Mouse (Mus musculus): Measurements from ENCODE around the gene Hpca. TPM values are rescaled to one million over a fixed set of nuclear protein-coding genes. Genes with fewer than 3 reads are reported as not detected.

Hpca gene
- polyA plus RNA-seq, 3 experiments from 2014 or later, result not detected

GRCm38 (mm10) chr4:129107348-129107899 is 14.4 kb downstream of the Hpca start:
- no peak for ATAC-seq

- ATAC-seq, result no peak
These were observed 15.8 kb downstream of the Hpca start for GRCm38 (mm10) chr4:129106073-129106472.

- no peak for ATAC-seq
These were observed 16.5 kb downstream of the Hpca start, which contains the start of gene Tmem54 for GRCm38 (mm10) chr4:129105356-129105755. Gene Tmem54, plus strand, starts transcription at chr4:129105548.

- no peak for ATAC-seq
These were observed 19.6 kb downstream of the Hpca start for GRCm38 (mm10) chr4:129102133-129102829.

GRCm38 (mm10) chr4:129097006-129097405 is 24.8 kb downstream of the Hpca start:
- ATAC-seq, result no peak

GRCm38 (mm10) chr4:129095276-129095675 is 26.6 kb downstream of the Hpca start:
- no peak for ATAC-seq

- ATAC-seq, result no peak
These were observed 34.0 kb downstream of the Hpca start for GRCm38 (mm10) chr4:129087850-129088249.

- peak; percentile 66 for ATAC-seq
These were observed 35.8 kb downstream of the Hpca start for GRCm38 (mm10) chr4:129086078-129086477.

GRCm38 (mm10) chr4:129084896-129085295 is 36.9 kb downstream of the Hpca start:
- no peak for ATAC-seq

- ATAC-seq, result peak; percentile 71
These were observed 39.3 kb downstream of the Hpca start for GRCm38 (mm10) chr4:129082379-129083115.

GRCm38 (mm10) chr4:129081939-129082338 is 39.9 kb downstream of the Hpca start:
- ATAC-seq, result no peak

GRCm38 (mm10) chr4:129081512-129081911 is 40.3 kb downstream of the Hpca start:
- no peak for ATAC-seq

GRCm38 (mm10) chr4:129081041-129081440 is 40.8 kb downstream of the Hpca start:
- no peak for ATAC-seq

GRCm38 (mm10) chr4:129079126-129079525 is 42.7 kb downstream of the Hpca start:
- no peak for ATAC-seq

GRCm38 (mm10) chr4:129068848-129069247 is 53.0 kb downstream of the Hpca start:
- ATAC-seq, result peak; percentile 39

GRCm38 (mm10) chr4:129067638-129068415 is 54.0 kb downstream of the Hpca start:
- ATAC-seq, result peak; percentile 65

GRCm38 (mm10) chr4:129065688-129066236 is 56.1 kb downstream of the Hpca start:
- ATAC-seq, result no peak

GRCm38 (mm10) chr4:129062281-129063075 is 59.4 kb downstream of the Hpca start:
- no peak for ATAC-seq
